Mouse (Mus musculus) kidney, adult 11 months (tissue): ENCODE measurements around the gene Kcng1.

Experiments
- DNase-seq: peaks from one replicate; pipeline ENCODE4 v3.0.0; 2022

The Kcng1 gene

DNA sequence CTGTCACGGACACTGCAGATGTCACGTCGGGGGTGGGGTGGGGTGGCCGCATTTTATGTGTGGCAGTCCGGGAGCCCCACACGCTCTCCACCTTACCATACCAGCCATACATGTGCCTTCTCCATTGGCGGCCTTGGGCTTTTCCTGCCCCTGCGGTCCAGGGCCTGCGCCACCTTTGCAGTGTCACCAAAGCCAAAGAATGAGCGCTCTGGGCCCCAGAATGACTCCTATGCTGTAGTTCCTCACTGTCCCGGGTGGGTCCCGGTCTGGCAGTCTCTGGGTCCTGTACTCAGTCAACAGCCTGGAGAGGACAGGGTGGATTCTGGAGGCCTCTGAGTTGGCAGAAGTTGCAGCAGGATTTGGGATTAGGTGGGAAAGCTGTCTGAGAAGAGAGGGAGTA is at the start of gene Kcng1:
Gene Kcng1 (minus strand): TSS at position 155 of the 400 bp plus-strand sequence.
- DNase-seq: no peak

DNA sequence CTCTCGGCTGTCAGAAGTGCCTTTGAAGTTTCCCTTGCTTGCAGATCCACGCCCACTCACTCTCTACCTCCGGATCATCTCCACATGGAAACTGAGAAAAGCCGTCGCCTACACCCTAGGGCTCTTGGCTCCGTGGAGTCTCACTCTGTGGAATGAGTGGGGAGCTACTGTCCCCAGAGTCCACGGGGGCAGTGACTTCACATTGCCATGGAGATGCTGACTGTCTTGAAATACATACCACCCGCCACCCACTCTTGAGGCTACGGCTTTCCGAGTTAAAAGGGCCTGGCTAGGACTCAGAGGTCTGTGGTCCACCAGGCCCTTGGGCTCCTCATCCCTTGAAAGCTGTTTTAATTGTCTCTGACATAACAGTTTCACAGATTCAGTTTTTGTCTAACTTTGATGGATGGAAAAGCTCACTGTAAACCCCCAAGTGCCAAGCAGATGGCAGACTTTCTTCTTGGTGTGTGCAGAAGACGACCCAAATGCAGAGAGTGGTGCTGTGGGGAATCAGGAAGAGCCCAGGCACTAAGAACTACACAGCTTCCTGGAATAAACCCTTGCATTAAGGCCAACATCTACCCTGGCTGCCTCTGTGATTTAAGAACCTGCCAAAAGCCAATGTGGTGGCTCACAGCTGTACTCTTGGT is 49.0 kb upstream of the Kcng1 start:
- no peak for DNase-seq

DNA sequence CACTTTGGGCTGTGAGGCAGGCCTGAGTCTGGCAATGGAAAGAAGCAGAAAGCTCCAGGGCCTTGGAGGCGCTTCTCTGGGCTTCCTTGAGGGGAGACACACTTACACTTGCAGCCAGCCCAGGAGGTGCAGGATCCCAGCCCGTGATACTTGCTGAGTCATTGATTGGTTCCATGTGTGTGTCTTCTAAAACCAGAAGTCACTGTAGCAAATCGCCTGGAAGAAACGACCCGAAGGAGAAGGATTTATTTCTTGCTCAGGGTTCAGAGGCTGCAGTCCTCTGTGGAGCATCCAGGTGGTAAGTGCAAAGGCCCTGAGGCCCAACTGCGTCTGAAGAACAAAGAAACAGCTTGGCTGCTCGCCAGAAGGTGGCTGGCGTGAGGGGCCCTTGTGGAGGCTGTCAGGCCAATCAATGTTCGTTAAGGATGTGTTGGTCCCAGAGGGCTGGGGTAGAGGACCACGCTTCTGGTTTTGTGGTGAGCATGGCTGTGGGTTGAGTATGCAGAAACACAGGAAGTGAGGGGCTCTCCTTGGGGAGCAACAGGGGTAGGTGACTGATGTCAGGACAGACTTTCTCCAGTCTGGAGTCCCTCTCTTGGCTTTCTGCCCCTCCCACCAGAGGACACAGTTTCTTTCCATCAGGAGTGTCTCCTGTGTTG is 40.3 kb upstream of the Kcng1 start:
- DNase-seq: no peak

DNA sequence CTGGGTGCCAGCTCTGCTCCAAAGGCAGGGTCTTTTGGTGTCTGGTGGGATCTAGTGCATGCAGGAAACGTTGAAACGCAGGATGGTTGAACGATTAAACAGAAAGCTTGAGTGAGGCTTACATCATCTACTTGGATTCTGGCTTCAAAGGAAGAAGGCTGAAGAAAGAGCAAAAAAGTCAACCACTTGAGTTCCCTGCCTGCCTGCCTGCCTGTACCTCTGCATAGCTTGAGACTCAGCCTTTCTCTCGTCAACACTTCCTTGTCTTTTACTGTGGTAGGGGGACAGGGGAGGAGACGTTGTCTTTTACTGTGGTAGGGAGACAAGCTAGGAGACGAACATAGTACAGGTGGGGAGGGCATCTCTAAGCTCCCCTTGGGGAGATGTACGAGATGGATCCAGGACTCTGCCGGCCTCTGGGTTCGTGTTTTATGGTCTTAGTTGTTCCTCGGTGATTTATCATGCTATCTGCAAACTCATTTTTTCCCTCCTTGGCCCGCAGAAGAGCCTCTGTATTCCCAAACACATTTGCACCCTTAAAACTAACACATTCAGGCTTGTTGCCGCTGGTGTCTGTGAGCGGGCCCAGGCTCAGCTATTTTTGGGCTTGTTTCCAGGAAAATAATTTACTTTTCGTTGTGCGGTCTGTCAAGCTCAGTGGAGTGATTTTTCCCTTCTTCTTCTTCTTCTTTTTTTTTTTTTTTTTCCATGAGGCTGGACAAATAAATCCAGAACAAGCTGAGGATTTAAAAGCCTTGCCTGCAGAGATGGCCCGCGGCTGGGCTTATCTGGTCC is 39.0 kb upstream of the Kcng1 start:
- no peak for DNase-seq

DNA sequence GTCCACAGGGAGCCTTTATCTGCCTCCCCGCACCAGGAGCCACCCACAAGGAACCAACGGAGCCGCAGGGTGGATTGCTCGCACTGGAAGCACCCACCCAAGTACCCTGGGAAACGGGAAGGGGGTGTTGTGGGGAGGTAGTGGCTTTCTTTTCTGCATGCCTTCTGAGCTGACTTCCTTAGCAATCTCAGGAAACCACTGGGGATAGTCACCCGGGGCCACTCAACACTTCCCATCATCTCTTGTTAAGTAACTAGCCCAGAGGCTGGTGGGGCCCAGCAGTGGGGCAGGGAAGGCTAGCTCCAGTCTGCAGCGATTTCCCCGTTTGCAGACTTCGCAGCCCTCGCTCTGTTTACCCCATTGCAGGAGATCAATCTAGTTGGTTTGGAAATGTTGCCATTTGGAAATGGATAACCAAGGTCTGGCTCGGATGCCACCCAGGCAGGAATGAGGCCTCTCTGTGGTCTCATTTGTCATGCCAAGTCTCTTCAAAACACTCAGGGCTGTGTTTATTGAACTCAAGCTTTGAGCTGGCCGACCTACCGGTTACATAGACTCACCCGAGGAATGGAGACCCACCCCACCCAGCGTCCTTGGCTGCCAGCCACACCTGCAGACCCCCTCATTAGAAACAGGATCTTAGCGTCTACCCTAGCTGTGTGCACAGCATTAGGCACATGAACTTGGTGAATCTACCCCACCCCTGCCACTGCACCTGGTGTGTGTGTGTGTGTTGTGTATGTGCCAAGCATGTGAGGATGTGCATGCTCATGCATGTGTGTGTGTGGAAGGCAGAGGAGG is 33.3 kb upstream of the Kcng1 start:
- peak; percentile 24 for DNase-seq

DNA sequence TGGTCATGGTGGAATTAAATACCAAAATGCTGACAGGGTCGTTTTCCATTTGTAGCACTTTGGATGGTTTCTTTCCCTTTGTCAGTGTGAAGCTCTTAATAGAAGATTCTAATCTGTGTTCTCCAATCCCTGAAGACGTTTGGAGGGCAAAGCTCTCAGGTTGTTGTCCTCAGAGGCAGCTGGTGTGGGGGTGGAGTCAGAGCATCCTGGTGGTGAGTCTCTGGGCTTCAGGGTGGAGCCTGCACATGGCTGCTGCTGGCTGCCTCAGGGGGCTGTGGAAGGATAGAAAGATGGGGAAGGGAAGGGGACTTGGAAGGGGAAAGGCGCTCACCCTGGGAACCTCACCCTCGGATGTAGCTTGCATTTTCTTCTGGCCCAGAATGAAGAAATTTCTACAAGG is 31.0 kb upstream of the Kcng1 start:
- no peak for DNase-seq

DNA sequence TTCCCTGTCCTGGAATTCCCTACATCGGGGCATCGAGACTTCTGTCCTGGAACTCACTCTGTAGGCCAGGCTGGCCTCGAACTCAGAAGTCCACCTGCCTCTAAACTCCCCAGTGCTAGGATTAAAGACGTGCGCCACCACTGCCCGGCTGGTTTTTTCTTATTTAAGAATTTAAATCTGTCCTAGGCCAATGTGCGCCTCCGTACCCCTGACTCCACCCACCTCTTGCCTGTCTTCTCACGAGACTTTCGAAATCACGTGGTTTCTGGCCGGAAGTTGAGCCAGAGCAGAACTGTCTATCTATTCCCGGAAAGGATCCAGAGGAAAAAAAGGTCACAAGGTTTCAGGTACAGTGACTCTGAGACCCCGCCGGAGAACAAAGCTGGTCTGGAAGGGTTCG is 29.5 kb upstream of the Kcng1 start:
- DNase-seq: no peak

DNA sequence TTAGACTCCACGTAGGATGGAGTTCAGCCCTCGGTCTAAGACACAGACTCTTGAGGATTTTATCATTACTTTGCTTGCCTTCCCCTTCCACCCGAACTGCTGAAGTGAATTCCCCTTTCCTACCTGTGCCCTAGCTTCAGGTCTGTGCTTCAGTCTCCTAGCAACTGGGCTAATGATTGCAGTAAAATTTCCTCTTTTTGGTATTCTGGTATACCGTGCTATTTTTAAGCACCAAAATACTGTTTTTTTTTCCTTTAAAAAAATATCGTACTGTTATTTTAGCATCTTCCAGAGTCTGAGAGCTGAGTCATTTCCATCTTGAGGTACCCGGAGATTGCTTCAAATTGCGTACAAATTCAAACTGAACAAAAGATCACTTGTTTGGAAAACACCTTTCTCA is 27.4 kb upstream of the Kcng1 start:
- DNase-seq: no peak

DNA sequence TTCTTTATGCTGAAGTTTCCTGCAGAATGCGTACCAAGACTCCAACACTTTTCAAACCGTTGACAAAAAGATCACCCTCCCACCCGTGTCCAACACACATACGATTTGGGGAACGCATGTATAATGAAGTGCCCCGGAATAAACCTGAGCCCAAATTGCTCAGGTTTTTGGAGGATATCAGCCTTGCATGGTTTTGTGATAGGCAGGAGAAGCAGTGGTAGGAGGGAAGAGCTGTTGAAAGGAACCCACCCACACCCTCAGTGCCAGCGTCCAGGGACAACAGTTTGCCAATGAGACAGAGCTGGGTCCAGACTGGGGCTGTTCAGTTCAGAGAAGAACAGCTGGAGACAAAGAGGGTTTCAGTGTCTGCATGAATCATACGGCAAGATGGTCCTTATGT is 18.1 kb upstream of the Kcng1 start:
- DNase-seq: no peak

DNA sequence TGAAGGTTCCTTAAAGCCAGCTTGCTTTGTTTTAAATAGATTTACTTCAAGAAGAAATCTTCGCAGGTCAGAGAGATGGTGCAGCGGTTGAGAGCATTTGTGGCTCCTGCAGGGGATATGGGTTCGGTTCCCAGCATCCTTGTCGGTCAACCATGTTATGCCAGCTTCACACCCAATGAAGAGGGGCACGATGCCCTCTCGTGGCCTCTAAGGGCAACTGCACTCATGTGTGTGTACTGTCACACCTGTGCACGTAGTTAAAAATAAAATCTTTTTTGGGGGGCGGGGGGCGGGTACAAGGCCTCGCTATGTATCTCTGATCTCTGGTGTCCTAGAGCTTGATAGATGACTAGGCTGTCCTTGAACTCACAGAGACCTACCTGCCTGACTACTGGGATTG is 15.0 kb upstream of the Kcng1 start:
- no peak for DNase-seq

DNA sequence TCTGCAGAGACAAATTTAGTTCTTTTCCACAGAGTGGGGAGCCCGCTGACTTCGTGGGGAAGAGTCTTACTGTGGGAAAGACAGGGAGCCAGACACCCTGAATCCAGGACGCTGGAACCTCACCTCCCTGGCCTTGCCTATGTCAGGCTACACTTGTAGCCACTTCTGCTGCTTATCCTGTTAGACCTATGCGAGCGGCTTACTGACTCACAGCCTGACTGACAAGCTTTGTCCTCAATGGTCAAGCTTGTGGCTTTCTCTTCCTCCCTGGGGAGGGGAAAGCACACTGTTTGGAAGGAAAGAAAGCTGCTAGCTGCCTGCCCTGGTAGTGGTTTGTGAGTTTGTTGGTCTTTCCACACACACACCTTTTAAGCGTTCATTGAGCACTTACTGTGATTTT is 11.0 kb upstream of the Kcng1 start:
- no peak for DNase-seq

DNA sequence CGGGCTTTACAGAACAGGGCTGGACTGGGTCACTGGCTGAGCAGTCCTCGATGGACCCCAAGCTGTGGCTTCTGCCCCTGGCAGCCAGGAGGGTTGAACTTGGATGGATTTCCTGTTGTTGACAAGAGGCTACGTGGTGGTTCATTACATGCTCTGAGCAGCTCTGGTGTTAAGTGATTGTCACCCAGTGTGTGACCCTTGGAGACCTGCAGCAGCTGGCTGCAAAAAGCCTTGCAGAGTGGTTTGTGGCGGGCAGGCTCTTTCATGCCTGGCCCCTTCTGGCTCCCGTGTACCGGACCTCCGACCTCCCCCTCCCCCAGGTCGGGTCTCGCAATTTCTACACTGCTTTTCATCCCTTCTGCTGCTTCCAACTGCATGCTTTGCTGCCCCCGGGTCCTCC is 10.5 kb upstream of the Kcng1 start:
- no peak for DNase-seq

DNA sequence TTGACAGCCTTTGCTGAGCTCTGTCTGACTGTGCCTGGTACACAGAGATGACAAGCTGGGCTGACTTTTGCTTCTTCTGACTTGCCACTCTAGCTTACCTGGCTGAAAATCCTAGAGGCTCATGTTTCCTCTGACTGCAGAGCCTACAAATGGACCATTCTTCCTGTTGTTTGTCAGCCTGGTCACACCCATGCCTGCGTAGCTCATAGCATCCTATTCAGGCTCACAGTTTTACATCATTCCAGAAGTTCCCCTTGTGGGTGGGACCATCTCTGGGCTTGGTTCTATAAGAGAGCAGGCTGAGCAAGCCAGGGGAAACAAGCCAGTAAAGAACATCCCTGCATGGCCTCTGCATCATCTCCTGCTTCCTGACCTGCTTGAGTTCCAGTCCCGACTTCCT is 8.3 kb upstream of the Kcng1 start:
- DNase-seq: no peak

DNA sequence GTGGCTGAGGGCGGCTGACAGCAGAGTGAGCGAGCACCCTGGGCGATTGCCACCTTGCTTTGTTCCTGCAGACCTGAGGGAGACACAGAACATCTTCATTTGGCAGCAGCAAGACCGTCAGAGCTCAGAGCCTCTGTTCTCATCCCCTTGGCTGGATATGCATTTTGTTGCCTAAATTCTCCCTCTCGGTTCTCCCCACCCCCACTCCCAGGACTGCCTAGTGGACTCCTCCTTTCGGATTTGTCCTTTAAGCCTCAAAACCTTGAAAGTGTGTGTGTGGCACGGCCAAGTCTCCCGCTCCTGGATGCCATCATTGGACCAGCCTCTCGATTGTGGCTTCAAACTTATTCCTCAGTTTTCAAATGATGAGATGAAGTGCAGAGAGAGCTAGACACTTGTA is 7.5 kb upstream of the Kcng1 start:
- DNase-seq: no peak

DNA sequence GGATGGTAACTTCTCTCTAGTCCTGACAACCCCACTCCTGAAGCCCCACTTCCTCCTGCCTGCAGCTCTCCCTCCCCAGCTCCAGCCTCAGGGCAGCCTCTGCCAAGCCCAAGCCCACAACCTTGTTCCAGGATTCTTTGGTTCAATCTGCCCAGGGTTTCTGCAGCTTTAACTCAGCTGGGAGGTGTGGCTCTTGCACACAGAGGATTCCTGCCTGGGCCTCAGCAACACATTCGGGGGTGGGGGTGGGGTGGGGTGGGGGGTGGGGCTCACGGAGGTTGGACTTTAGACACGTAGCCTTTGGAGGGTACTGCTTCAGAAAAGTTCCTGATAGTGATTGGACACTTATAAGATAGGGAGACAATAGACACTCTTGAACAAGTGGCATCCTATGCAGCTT is 5.5 kb upstream of the Kcng1 start:
- DNase-seq: no peak

DNA sequence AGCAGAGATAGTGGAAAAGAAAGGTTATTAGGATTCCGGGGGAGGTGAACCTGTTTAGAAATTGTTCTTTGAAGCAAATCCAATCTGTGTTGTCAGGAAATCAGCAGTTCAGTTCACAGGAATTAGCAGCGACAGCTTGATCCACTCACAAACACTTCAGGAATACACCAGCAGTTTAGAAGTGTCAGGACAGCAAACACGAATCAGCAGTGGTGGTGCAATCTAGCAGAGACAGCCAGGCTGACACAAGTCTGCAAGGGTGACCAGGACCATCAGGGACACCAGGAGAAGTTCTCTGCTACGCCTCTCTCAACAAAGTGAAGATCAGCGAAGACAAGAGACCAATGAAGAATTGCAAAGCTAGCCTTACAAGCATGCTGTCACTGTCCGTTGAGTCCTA is 3.6 kb upstream of the Kcng1 start:
- DNase-seq: no peak

DNA sequence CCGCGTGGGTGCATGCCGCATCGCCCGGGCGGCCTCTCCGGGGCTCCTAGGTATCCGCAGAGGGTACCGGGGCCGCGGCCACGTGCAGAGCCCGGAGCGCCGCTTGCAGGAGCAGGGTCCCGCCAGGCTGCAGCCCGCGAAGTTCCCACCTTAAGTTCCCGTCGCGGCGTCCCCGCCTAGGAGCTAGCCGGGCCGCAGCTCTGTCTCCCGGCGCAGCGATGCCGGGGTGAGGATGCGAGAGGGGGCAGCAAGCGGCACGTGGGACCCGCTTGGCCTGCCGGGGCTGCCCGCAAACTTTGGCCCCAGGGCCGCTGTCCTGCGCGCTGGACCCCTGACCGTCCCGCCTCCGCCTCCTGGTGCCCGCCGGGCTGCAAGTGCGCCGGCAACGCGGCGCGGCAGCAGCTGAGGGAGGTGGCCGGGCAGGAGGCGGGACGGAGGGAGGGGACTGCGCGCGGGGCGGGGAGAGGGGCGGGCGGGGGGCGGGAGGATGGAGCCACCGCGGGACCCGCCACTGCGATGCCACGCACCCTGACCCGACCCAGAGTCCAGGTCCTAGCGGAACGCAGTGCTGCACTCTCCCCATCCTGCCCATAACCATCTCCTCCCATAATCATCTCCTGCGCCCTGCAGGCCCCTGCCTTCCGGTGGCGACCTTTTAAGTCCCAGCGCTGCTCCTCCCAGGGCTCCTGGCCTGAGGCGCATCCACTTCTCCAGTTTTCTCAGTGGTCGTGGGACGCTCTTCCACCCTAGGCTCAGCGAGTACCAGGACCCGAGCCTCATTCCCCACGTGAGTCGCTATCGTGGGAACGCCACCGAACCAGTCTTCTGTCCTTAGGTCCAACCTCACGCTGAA is 581 bp downstream of the Kcng1 start:
- DNase-seq: peak; percentile 34

DNA sequence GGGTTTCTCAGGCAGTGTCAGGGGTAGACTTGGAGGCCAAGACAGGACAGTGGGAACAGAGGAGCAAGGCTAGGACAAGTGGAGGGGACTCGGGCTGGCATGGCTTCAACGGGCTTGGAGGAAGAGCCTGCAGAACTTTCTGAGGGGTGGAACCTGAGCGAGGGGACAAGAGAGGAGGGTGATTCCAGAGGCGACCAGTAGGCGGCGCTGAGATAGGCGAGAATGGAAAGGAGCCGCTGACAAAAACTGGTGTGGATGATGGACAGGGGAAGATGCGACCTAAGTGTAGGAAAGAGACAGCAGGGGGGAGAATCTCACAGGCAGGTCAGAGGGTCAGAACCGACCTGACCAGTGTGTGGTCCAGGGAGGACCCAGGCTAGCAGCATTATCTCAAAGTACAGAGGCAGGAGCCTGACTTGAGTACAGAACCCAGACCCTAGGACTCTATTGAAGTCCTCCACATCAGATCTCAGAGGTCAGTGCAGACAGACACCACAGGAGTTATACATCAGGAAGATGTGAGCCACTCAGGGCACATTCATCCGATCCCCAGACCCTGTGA is 7.1 kb downstream of the Kcng1 start:
- DNase-seq: peak; percentile 26

DNA sequence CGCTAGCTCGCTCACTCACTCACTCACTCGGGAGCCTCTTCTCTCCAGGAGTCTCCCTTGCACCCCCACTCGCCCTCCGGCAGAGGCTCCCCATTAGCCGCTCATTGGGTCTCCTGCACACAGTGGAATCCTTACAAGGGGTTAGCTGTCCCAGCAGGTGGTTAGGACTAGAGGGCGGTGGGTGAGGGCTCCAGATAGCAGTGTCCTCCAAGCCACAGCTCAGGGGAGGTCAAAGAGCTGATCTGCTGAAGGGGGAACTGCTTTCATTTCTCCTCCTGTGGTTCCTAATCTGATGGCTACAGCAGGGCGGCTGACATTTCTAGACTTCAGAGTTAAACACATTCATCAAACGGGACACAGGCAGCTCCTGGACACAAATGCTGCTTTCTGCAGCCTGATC is 8.1 kb downstream of the Kcng1 start:
- DNase-seq: no peak

DNA sequence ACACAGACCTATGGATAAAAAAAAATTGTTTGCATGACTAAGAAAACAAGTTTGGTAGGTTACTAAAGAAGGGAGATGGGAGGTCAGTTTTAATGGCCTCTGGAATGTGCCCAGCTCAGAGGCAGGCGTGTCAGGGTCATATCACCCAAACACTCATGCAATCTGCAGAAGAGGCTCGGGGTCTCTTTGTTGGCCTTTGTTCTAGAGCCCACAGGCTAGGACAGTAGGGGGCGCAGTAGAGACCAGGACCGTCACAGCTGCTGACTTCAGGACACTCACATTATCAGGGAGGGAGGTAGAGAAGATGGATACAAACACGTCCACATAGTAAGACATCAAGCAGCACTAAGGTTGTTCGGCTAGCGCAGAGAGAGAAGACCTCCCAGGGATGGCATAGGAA is 13.5 kb downstream of the Kcng1 start:
- no peak for DNase-seq

DNA sequence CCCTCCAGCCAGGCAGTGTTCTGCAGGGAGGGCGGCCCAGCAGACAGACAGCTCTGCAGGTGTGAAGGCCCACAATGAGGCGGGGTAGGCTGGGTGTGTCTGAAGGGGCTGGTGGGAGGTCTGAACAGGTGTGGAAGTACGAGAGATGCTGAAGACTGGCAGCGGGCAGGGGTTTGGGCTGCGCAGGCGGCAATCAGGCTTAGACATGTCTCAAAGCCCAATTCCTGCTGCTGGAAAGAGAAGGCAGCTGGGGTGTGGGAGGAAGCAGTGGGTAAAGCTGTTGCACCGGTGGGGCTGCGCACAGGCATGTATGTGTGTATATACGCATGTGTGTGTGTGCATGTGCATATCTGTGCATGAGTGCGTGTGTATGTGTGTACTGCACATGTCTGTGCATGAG is 20.6 kb downstream of the Kcng1 start:
- DNase-seq: no peak

DNA sequence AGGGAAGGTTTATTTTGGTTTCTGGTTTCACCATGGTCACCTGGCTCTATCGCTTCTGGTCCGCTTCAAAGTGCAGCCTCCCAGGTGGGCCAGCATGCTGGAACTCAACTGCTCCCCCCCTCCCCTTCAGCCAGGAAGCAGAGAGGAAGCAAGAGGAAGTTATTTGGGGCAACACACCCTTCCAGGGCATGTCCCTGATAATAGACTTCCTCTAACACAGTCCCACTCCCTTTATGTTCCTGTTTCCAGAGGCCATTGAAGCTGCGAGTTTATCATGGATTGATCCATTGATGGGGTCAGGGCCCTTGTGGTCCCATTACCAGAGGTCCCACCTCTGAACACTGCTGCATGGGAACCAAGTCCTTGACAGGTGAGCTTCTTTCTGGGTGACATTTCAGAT is 21.4 kb downstream of the Kcng1 start:
- DNase-seq: no peak
